Mouse (Mus musculus) myocyte (in vitro differentiated cells): ENCODE results near the gene CN725425. TPM values are rescaled to one million over a fixed set of nuclear protein-coding genes. Genes with fewer than 3 reads are reported as not detected.

ENCODE experiments used
- H3K27me3 ChIP-seq: one replicate; pipeline ENCODE4 v1.6.1; 2011; ENCODE audit not compliant: control insufficient read depth, insufficient read depth, insufficient read length
- H3K36me3 ChIP-seq: one replicate; pipeline ENCODE4 v1.6.1; 2011; ENCODE audit not compliant: control insufficient read depth, insufficient read depth
- H3K4me2 ChIP-seq: one replicate; pipeline ENCODE4 v1.6.1; 2011; ENCODE audit warnings: low read depth, control low read depth
- H3K4me3 ChIP-seq: one replicate; pipeline ENCODE4 v1.5.1; 2011; ENCODE audit warnings: mild to moderate bottlenecking, control low read depth, moderate library complexity
- H3K79me2 ChIP-seq: one replicate; pipeline ENCODE4 v1.6.1; 2011; ENCODE audit not compliant: control insufficient read depth, insufficient read depth
- H3ac ChIP-seq: one replicate; pipeline ENCODE4 v1.6.1; 2011; ENCODE audit not compliant: control insufficient read depth, insufficient read length
- CEBPB ChIP-seq: IDR thresholded peaks from 2 replicates; pipeline ENCODE4 v1.6.1; 2011; ENCODE audit warnings: mild to moderate bottlenecking, moderate library complexity; ENCODE audit not compliant: poor library complexity, insufficient read depth, severe bottlenecking
- E2F4 ChIP-seq: IDR thresholded peaks from one replicate; pipeline ENCODE4 v1.6.1; 2011; ENCODE audit warnings: mild to moderate bottlenecking, control low read depth, moderate library complexity; ENCODE audit not compliant: insufficient read depth
- MAX ChIP-seq: IDR thresholded peaks from one replicate; pipeline ENCODE4 v1.6.1; 2011; ENCODE audit warnings: low read depth, mild to moderate bottlenecking, control low read depth
- MYOD1 ChIP-seq, 3 experiments: IDR thresholded peaks; one replicate each; pipeline ENCODE4 v1.6.1; 2011; ENCODE audit warnings: control low read depth in 2 of 3, low read depth in 2 of 3, mild to moderate bottlenecking in 2 of 3, moderate library complexity in 1 of 3; ENCODE audit not compliant: insufficient read length in 2 of 3, control insufficient read depth in 1 of 3
- MYOG ChIP-seq, 3 experiments: IDR thresholded peaks; one replicate each; pipeline ENCODE4 v1.6.1; 2011; ENCODE audit warnings: control low read depth in 2 of 3, low read depth in 2 of 3, mild to moderate bottlenecking in 2 of 3; ENCODE audit not compliant: insufficient read length in 2 of 3, control insufficient read depth in 1 of 3, insufficient read depth in 1 of 3
- POLR2A ChIP-seq: IDR thresholded peaks from one replicate; pipeline ENCODE4 v1.6.1; 2011; ENCODE audit warnings: low read depth, mild to moderate bottlenecking, control low read depth, moderate library complexity; ENCODE audit not compliant: insufficient read length
- POLR2AphosphoS2 ChIP-seq: IDR thresholded peaks from one replicate; pipeline ENCODE4 v1.6.1; 2011; ENCODE audit warnings: low read depth, control low read depth; ENCODE audit not compliant: insufficient read length
- REST ChIP-seq: IDR thresholded peaks from one replicate; pipeline ENCODE4 v1.6.1; 2011; ENCODE audit warnings: mild to moderate bottlenecking, control low read depth, moderate library complexity; ENCODE audit not compliant: insufficient read depth, insufficient read length
- SRF ChIP-seq: IDR thresholded peaks from one replicate; pipeline ENCODE4 v1.6.1; 2011; ENCODE audit warnings: low read depth; ENCODE audit not compliant: control insufficient read depth, insufficient read length
- TCF12 ChIP-seq: IDR thresholded peaks from one replicate; pipeline ENCODE4 v1.6.1; 2011; ENCODE audit warnings: mild to moderate bottlenecking, control low read depth; ENCODE audit not compliant: poor library complexity, insufficient read depth, severe bottlenecking
- TCF3 ChIP-seq: IDR thresholded peaks from one replicate; pipeline ENCODE4 v1.6.1; 2011; ENCODE audit warnings: low read depth, control low read depth; ENCODE audit not compliant: insufficient read length
- USF1 ChIP-seq: IDR thresholded peaks from one replicate; pipeline ENCODE4 v1.6.1; 2011; ENCODE audit warnings: low read depth, mild to moderate bottlenecking, control low read depth, moderate library complexity
- polyA plus RNA-seq: library from polyadenylated mRNA; unstranded; fragments of >200 nt; fragmentation: generic; extraction: Trizol; gene quantifications from one replicate; pipeline ENCODE4 v1.2.1, GENCODE M21; 2012; ENCODE audit warnings: missing spikeins

The CN725425 gene
- polyA plus RNA-seq, 1 experiment: not detected

DNA sequence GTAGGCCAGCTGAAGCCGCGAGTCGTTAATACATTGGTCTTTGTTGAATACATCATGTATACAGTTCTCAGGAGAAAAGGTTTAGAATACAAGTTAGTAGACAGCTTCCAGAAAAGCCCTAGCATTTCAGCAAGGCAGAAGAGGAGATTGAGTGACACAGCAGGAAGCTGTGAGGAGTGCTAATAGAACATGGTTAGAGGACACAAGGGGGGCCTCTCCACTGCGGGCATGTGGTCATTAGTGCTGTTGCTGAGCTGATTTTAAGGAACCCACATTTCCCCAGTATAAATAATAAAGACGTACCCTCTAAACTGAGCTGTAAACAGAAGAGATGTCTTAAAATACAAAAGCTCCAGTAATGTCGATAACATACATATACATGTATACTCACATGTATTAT lies 51.5 kb downstream of the CN725425 start:
- H3K27me3 ChIP-seq: no peaks in the 10 kb centered on the region
- no peaks in the 10 kb centered on the region for H3K79me2 ChIP-seq
- TF ChIP-seq POLR2A (no peak), REST (no peak), TCF3 (no peak), POLR2AphosphoS2 (no peak)
- H3ac ChIP-seq: no peak overlapping the region
- no peaks in the 10 kb centered on the region for H3K36me3 ChIP-seq
- no peak overlapping the region for H3K4me2 ChIP-seq
- H3K4me3 ChIP-seq: no peak overlapping the region

DNA sequence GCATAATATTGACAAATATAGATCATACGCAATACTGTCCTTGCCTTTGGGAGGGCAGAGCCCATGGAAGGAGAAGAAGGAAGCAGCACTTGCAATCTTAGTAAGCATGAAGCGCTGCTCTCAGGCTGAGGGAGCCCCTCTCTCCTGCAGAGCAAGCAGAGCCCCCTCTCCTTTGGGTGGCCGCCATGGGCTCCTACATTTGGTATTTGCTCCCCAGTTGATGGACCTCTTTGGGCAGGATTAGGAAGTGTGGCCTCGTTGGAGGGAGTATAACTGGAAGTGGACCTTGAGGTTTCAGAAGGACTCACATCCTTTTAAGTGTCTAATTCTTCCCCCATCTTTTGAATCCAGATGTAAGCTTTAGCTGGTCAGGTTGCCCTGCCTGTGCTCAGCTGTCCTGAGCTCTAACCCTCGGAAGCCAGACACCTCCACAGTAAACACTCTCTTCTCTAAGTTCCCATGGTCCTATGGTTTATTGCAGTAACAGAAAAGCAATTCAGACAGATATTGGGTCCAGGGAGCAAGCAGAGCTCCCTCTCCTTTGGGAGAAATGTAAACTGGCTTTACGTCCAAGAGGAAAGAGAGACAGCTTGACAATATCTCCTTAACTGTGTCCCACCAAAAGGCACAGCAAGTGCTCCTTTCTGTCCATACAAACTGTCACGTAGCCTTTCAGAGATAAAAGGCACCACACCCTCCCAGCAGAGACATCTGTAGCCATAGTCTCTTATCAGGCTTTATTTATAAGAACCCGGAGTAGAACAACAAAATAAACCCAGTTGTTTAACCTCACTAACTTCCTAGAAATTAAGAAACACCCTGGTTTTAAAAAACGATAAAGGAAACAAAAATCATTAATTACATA lies 52.5 kb downstream of the CN725425 start:
- H3K27me3 ChIP-seq: no peaks in the 10 kb centered on the region
- no peak overlapping the region for H3K4me3 ChIP-seq
- H3K4me2 ChIP-seq: no peak overlapping the region
- no peak overlapping the region for H3ac ChIP-seq
- H3K79me2 ChIP-seq: no peaks in the 10 kb centered on the region
- TF ChIP-seq REST: no peak
- no peak for TF ChIP-seq USF1
- no peak for TF ChIP-seq POLR2A
- TF ChIP-seq E2F4: no peak
- no peak for TF ChIP-seq MAX
- no peak for TF ChIP-seq TCF12
- no peak for TF ChIP-seq TCF3
- no peak for TF ChIP-seq MYOD1 (IDR thresholded peaks at IDR 0.05; ENCODE audit: control insufficient read depth in 1 of 3, insufficient read length in 2 of 3, low read depth in 2 of 3)
- TF ChIP-seq POLR2AphosphoS2: no peak
- no peaks in the 10 kb centered on the region for H3K36me3 ChIP-seq

DNA sequence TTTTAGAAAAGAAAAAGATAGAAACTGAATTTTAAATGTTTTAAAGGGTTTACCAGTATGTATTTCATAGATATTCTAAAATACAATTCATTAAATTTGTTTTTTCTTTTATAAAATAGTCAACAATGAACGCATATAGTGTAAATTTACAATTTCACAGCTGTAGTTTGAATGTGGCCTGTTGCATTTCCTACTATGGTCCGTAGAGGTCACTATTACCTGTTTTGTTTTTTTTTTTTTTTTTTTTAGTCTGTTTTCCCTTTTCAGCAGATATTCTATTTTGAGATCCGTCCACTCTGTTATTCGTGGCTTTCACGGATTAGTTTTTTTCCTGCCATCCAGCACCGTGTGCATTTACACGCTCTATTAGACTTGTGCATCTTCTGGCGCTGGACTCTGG lies 53.7 kb downstream of the CN725425 start:
- Histone ChIP-seq H3K4me3 (no peak overlapping the region), H3ac (no peak overlapping the region), H3K36me3 (no peaks in the 10 kb centered on the region), H3K79me2 (no peaks in the 10 kb centered on the region), H3K27me3 (no peaks in the 10 kb centered on the region), H3K4me2 (peak overlapping the region; percentile 25)
- TF ChIP-seq E2F4: no peak
- no peak for TF ChIP-seq TCF3
- TF ChIP-seq MAX: no peak
- no peak for TF ChIP-seq POLR2A

DNA sequence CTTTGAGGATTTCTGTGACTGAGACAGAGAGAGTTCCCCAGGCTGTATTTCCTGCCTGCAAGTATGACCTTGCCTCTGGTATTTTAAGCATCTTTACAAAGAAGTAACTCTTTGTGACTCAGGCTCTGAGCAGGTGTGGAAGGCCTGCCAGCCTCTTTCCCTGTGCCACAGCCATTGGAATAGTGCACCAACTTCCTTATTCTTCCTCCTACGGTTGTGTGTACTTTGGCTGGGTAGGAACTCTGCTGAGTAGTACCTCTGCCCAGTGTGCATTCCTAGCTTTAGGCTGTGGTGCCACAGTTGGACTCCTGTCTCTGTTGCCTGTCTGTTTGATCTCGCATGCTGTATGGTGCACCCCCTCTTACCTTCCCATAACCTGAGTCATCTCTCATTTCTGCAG lies 56.0 kb downstream of the CN725425 start:
- TF ChIP-seq SRF (no peak), MAX (no peak), TCF12 (no peak), POLR2AphosphoS2 (no peak), REST (no peak), E2F4 (no peak), USF1 (no peak), CEBPB (no peak), MYOG (IDR thresholded peaks at IDR 0.05; ENCODE audit: control insufficient read depth in 1 of 3, insufficient read depth in 1 of 3, insufficient read length in 2 of 3, low read depth in 2 of 3) (no peak), TCF3 (no peak), MYOD1 (IDR thresholded peaks at IDR 0.05; ENCODE audit: control insufficient read depth in 1 of 3, insufficient read length in 2 of 3, low read depth in 2 of 3) (no peak), POLR2A (no peak)

DNA sequence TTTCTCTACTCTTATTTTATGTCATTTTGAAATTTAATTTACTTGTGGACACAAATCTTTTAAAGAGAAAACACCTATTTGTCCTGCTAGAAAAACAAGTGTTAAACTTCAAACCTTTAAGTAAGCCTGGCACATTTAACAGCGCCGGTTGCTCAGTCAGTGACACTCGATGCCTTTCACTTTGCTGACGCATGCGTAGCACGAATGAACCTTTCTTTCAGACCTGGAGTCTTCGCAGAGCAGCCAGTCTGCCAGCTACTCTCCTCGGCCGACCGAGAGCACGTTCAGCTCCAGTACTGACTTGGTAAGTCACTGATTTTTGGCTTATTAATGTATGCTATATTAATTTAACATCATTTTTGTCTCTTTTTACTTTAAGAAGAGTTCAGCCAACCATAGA lies 57.8 kb downstream of the CN725425 start:
- H3K36me3 ChIP-seq: no peaks in the 10 kb centered on the region
- no peak for TF ChIP-seq E2F4
- TF ChIP-seq TCF3: no peak
- TF ChIP-seq POLR2A: no peak
- no peak for TF ChIP-seq MAX
- TF ChIP-seq USF1: no peak
- no peak for TF ChIP-seq POLR2AphosphoS2
- TF ChIP-seq SRF: no peak
- no peak for TF ChIP-seq TCF12
- TF ChIP-seq REST: no peak
- no peak for TF ChIP-seq MYOG (IDR thresholded peaks at IDR 0.05; ENCODE audit: control insufficient read depth in 1 of 3, insufficient read depth in 1 of 3, insufficient read length in 2 of 3, low read depth in 2 of 3)
- TF ChIP-seq MYOD1 (IDR thresholded peaks at IDR 0.05; ENCODE audit: control insufficient read depth in 1 of 3, insufficient read length in 2 of 3, low read depth in 2 of 3): no peak
- no peak for TF ChIP-seq CEBPB
- peak overlapping the region; percentile 37 for H3K4me2 ChIP-seq
- no peaks in the 10 kb centered on the region for H3K27me3 ChIP-seq
- no peak overlapping the region for H3ac ChIP-seq
- H3K79me2 ChIP-seq: no peaks in the 10 kb centered on the region
- no peak overlapping the region for H3K4me3 ChIP-seq

More for the DNA sequence above, 56.0 kb downstream of the CN725425 start:
- Histone ChIP-seq H3K4me3 (no peak overlapping the region), H3K79me2 (no peaks in the 10 kb centered on the region), H3K4me2 (no peak overlapping the region), H3K27me3 (no peaks in the 10 kb centered on the region), H3K36me3 (no peaks in the 10 kb centered on the region), H3ac (no peak overlapping the region)
